Mouse (Mus musculus) limb, embryonic 11.5 days (tissue): Measurements from ENCODE around the gene Lrch1. TPM values are rescaled to one million over a fixed set of nuclear protein-coding genes. Genes with fewer than 3 reads are reported as not detected.
A peak's percentile ranks its signal among the peaks of the same experiment; 100 is the strongest.

Experiments
- ATAC-seq: fragments of 200-750 bp; cut with Nextera tagmentation; 2 replicates; pipeline ENCODE4 v1.8.0; 2017; ENCODE audit warnings: low read depth; ENCODE audit not compliant: insufficient number of reproducible peaks, low FRiP score, low TSS enrichment
- DNase-seq: peaks from one replicate; pipeline ENCODE4 v3.0.0-alpha.2; 2015; ENCODE audit warnings: low spot score
- H3K27ac ChIP-seq: fragments of 300-500 bp; sonication (generic); replicated peaks from 2 replicates; pipeline ENCODE4 v1.5.1; 2014; ENCODE audit warnings: low read depth, mild to moderate bottlenecking, low read length
- H3K27me3 ChIP-seq: fragments of 300-500 bp; sonication (generic); 2 replicates; pipeline ENCODE4 v1.6.1; 2014; ENCODE audit warnings: mild to moderate bottlenecking, low read length, mixed read lengths; ENCODE audit not compliant: control insufficient read depth, insufficient read depth
- H3K36me3 ChIP-seq: fragments of 300-500 bp; sonication (generic); 2 replicates; pipeline ENCODE4 v1.6.1; 2014; ENCODE audit warnings: mild to moderate bottlenecking, low read length, moderate library complexity, mixed read lengths; ENCODE audit not compliant: control insufficient read depth, insufficient read depth
- H3K4me1 ChIP-seq: fragments of 300-500 bp; sonication (generic); 2 replicates; pipeline ENCODE4 v1.6.1; 2014; ENCODE audit warnings: low read length, mixed read lengths; ENCODE audit not compliant: control insufficient read depth, insufficient read depth
- H3K4me2 ChIP-seq: fragments of 300-500 bp; sonication (generic); 2 replicates; pipeline ENCODE4 v1.6.1; 2014; ENCODE audit warnings: low read depth, mild to moderate bottlenecking, moderate library complexity; ENCODE audit not compliant: severe bottlenecking
- H3K4me3 ChIP-seq: fragments of 300-500 bp; sonication (generic); 2 replicates; pipeline ENCODE4 v1.5.1; 2014; ENCODE audit warnings: low read depth, low read length
- H3K9ac ChIP-seq: fragments of 300-500 bp; sonication (generic); 2 replicates; pipeline ENCODE4 v1.6.1; 2014; ENCODE audit warnings: mild to moderate bottlenecking, low read length
- H3K9me3 ChIP-seq: fragments of 300-500 bp; sonication (generic); 2 replicates; pipeline ENCODE4 v1.6.1; 2016; ENCODE audit warnings: low read length; ENCODE audit not compliant: control insufficient read depth
- WGBS: fragments of 180-500 bp; shearing (Covaris S2); extraction: QIAGEN DNeasy Blood & Tissue Kit; methylation state at CpG from one replicate; pipeline ENCODE4 v1.1.7; 2014; 5-methylcytosine and 5-hydroxymethylcytosine counted together
- polyA plus RNA-seq: library from polyadenylated mRNA; unstranded; fragments of >200 nt; fragmentation: Nextera tagmentation; extraction: Ambion mirVana; gene quantifications from 2 replicates; pipeline ENCODE4 v1.2.1, GENCODE M21; 2014

Lrch1 gene
- polyA plus RNA-seq, 1 experiment from 2014 or later = 12.9 TPM

- H3K27me3 ChIP-seq = no peaks in the 10 kb centered on the region
- no peaks in the 10 kb centered on the region for H3K36me3 ChIP-seq
- H3K4me2 ChIP-seq = no peak overlapping the region
- no peaks in the 10 kb centered on the region for H3K4me1 ChIP-seq
- H3K4me3 ChIP-seq = no peak overlapping the region
- WGBS = 84% methylated on average over 5 of the region's 5 CpGs
- DNase-seq (no peak), ATAC-seq (no peak)
- H3K9ac ChIP-seq = no peak overlapping the region
- H3K9me3 ChIP-seq = no peaks in the 10 kb centered on the region
- no peak overlapping the region for H3K27ac ChIP-seq
Measured at GRCm38 (mm10) chr14:74983079-74983478, 35.4 kb upstream of the Lrch1 start.

GRCm38 (mm10) chr14:74981016-74981415, 33.3 kb upstream of the Lrch1 start:
- no peak overlapping the region for H3K4me3 ChIP-seq
- H3K4me1 ChIP-seq = no peaks in the 10 kb centered on the region
- no peak for ATAC-seq
- 44% methylated on average over 3 of the region's 3 CpGs for WGBS
- H3K9ac ChIP-seq = no peak overlapping the region
- no peak overlapping the region for H3K4me2 ChIP-seq
- no peak overlapping the region for H3K27ac ChIP-seq
- DNase-seq = no peak
- H3K27me3 ChIP-seq = no peaks in the 10 kb centered on the region
- H3K9me3 ChIP-seq = no peaks in the 10 kb centered on the region
- H3K36me3 ChIP-seq = no peaks in the 10 kb centered on the region

- Histone ChIP-seq H3K4me1 (no peaks in the 10 kb centered on the region), H3K36me3 (no peaks in the 10 kb centered on the region), H3K4me3 (no peak overlapping the region), H3K4me2 (no peak overlapping the region), H3K9ac (no peak overlapping the region), H3K9me3 (no peaks in the 10 kb centered on the region), H3K27ac (no peak overlapping the region), H3K27me3 (no peaks in the 10 kb centered on the region)
- ATAC-seq (no peak), DNase-seq (no peak)
- WGBS = 83% methylated on average over 6 of the region's 6 CpGs
Measured at GRCm38 (mm10) chr14:74976972-74977371, 29.3 kb upstream of the Lrch1 start.

- H3K9ac ChIP-seq = no peak overlapping the region
- no peak overlapping the region for H3K4me2 ChIP-seq
- no peak overlapping the region for H3K27ac ChIP-seq
- H3K27me3 ChIP-seq = no peaks in the 10 kb centered on the region
- no peak for DNase-seq
- H3K9me3 ChIP-seq = no peaks in the 10 kb centered on the region
- no peaks in the 10 kb centered on the region for H3K4me1 ChIP-seq
- no peak overlapping the region for H3K4me3 ChIP-seq
- H3K36me3 ChIP-seq = no peaks in the 10 kb centered on the region
- no peak for ATAC-seq
- 82% methylated on average over 10 of the region's 10 CpGs for WGBS
Measured at GRCm38 (mm10) chr14:74974136-74974651, 26.5 kb upstream of the Lrch1 start.

GRCm38 (mm10) chr14:74972687-74973086, 25.0 kb upstream of the Lrch1 start:
- H3K4me2 ChIP-seq = no peak overlapping the region
- H3K4me1 ChIP-seq = no peaks in the 10 kb centered on the region
- H3K36me3 ChIP-seq = no peaks in the 10 kb centered on the region
- no peak overlapping the region for H3K27ac ChIP-seq
- no peak overlapping the region for H3K4me3 ChIP-seq
- ATAC-seq (no peak), DNase-seq (no peak)
- H3K9ac ChIP-seq = no peak overlapping the region
- H3K27me3 ChIP-seq = no peaks in the 10 kb centered on the region
- H3K9me3 ChIP-seq = no peaks in the 10 kb centered on the region
- WGBS = 92% methylated on average over 5 of the region's 5 CpGs

- no peak overlapping the region for H3K4me3 ChIP-seq
- DNase-seq (no peak), ATAC-seq (no peak)
- H3K27ac ChIP-seq = no peak overlapping the region
- H3K4me1 ChIP-seq = no peaks in the 10 kb centered on the region
- WGBS = 46% methylated on average over 3 of the region's 3 CpGs
- H3K9me3 ChIP-seq = no peaks in the 10 kb centered on the region
- no peak overlapping the region for H3K9ac ChIP-seq
- no peaks in the 10 kb centered on the region for H3K27me3 ChIP-seq
- no peaks in the 10 kb centered on the region for H3K36me3 ChIP-seq
- H3K4me2 ChIP-seq = no peak overlapping the region
Measured at GRCm38 (mm10) chr14:74972216-74972615, 24.5 kb upstream of the Lrch1 start.

GRCm38 (mm10) chr14:74963402-74963764, 15.7 kb upstream of the Lrch1 start:
- DNase-seq (peak; percentile 48), ATAC-seq (peak; percentile 79; the same call in 1 of the 2 replicates)
- Histone ChIP-seq H3K27me3 (no peaks in the 10 kb centered on the region), H3K4me3 (no peak overlapping the region), H3K4me2 (no peak overlapping the region), H3K36me3 (no peaks in the 10 kb centered on the region), H3K9me3 (no peaks in the 10 kb centered on the region; the same call in 1 of the 2 replicates), H3K27ac (peak overlapping the region; percentile 42; the same call in 1 of the 2 replicates), H3K4me1 (peaks cover 3% of the 10 kb centered on the region; the same call in 1 of the 2 replicates), H3K9ac (no peak overlapping the region)
- 24% methylated on average over 3 of the region's 3 CpGs for WGBS

- peaks cover 3% of the 10 kb centered on the region; the same call in 1 of the 2 replicates for H3K4me1 ChIP-seq
- ATAC-seq (no peak), DNase-seq (no peak)
- no peak overlapping the region for H3K9ac ChIP-seq
- H3K4me2 ChIP-seq = no peak overlapping the region
- 78% methylated on average over 8 of the region's 8 CpGs for WGBS
- H3K27ac ChIP-seq = peak overlapping the region; percentile 42; the same call in 1 of the 2 replicates
- no peaks in the 10 kb centered on the region; the same call in 1 of the 2 replicates for H3K9me3 ChIP-seq
- H3K27me3 ChIP-seq = no peaks in the 10 kb centered on the region
- no peaks in the 10 kb centered on the region for H3K36me3 ChIP-seq
- H3K4me3 ChIP-seq = no peak overlapping the region
Measured at GRCm38 (mm10) chr14:74962713-74963401, 15.2 kb upstream of the Lrch1 start.
